Mouse (Mus musculus): ENCODE measurements around the gene Enah. TPM values are rescaled to one million over a fixed set of nuclear protein-coding genes. Genes with fewer than 3 reads are reported as not detected.
A peak's percentile ranks its signal among the peaks of the same experiment; 100 is the strongest.

Enah gene
- total RNA-seq, 1 experiment from 2014 or later, result 64.8 TPM

- no peak for DNase-seq
Measured at GRCm38 (mm10) chr1:182028231-182029210, 8.7 kb upstream of the Enah start.

- no peak for DNase-seq
Measured at GRCm38 (mm10) chr1:182027426-182027979, 7.7 kb upstream of the Enah start.

- no peak for DNase-seq
Measured at GRCm38 (mm10) chr1:182026821-182027220, 7.0 kb upstream of the Enah start.

DNA sequence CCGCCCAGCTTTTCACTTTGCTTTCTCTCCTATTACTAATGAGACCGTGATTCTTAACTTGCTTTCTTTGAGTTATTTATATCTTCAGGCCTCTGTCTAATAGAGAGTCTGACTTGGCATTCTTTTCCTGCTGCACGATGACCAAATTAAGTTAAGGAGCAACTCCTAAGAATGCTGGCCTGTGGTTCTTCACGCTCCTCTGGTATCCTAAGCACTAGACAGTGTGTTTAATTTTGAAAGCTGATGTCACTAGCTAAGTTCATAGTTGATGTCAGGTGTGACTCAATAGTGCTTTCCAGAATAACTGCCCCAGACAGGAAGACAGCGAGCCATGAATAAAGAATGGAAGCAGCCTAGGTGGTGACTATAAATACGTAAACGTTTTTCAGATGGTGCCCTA lies 6.3 kb upstream of the Enah start:
- DNase-seq, result no peak

- DNase-seq, result no peak
Measured at GRCm38 (mm10) chr1:182021691-182022299, 2.0 kb upstream of the Enah start.

- no peak for DNase-seq
Measured at GRCm38 (mm10) chr1:182020831-182021460, 1.2 kb upstream of the Enah start.

- DNase-seq, result no peak
Measured at GRCm38 (mm10) chr1:182019266-182019925, 394 bp downstream of the Enah start.

- peak; percentile 29 for DNase-seq
Measured at GRCm38 (mm10) chr1:182018397-182019265, 1.2 kb downstream of the Enah start.

GRCm38 (mm10) chr1:182005831-182006230 lies 14.0 kb downstream of the Enah start:
- no peak for DNase-seq

- DNase-seq, result no peak
Measured at GRCm38 (mm10) chr1:181998673-181999072, 21.1 kb downstream of the Enah start.

DNA sequence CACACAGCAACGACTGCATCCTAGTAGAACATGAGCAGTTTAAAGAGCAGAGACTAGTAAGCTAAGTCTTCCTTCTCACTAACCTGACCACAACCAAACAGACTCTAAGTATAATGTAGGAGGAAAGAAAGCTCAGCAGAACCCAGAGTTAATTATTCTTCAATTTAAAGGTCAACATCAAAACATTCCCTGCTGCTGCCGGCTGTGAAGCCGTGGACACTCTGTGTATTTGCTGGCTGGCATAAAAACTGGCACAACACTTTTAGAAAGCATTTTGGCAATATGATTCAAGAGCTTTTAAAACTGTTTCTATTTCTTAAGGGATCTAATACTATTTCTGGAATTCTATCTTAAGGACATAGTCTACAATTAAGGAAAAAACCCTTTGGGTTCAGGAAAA lies 22.0 kb downstream of the Enah start:
- DNase-seq, result no peak

- DNase-seq, result no peak
Measured at GRCm38 (mm10) chr1:181993597-181993996, 26.2 kb downstream of the Enah start.

DNA sequence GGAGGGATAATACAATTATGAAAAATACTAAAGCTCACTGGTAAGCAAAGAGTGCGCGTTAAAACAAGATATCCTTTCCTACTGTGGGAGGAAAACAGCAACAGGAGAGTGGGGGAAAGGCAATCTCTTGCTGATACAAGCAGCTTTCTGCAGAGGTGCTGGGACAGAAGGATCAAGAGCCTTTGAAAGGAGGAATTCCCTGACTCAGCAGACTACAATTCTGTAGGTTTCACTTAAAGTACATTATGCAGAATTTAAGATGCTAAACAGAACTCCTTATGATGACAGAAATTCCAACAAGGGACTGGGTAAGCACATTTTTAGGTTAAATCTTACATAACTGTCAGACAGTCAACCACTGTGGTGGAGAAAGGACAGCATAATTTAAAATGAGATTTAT lies 31.4 kb downstream of the Enah start:
- DNase-seq, result no peak

DNA sequence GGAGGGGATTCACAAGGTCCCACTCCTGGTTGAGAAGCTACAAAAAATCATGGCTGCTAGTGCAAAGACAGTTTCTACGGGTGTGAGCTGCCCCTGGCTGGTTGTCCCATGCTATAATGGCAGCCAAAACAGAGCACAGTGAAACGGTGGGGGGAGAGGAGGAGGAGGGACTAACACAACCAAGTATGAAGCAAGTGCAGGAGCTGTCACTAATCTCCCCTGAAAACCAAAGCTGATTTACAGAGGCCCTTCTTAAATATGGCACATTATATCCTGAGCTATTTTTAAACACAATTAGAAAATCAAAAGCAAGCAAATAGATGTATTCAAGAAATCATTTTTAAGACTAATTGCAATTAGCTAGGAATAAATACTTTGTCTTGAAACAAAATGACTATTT lies 32.6 kb downstream of the Enah start:
- no peak for DNase-seq

GRCm38 (mm10) chr1:181985880-181986279 lies 33.9 kb downstream of the Enah start:
- DNase-seq, result no peak

DNA sequence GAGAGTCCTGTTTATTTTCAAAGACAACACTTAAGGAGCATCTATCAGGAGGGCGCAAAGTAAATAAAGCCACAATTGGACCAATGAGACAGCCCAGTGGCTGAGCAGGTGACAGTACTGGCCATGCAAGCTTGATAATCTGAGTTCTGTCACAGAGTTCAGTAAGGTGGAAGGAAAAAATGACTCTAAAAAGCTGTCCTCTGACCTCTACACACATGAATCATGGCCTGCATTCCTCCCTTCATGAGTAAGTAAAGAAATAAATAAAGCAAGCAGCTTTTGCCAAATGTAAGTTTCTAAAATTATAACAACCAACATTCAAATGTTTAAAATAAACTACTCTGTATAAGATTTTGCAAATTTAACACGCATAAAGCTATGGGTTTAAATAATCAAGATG lies 35.0 kb downstream of the Enah start:
- no peak for DNase-seq

DNA sequence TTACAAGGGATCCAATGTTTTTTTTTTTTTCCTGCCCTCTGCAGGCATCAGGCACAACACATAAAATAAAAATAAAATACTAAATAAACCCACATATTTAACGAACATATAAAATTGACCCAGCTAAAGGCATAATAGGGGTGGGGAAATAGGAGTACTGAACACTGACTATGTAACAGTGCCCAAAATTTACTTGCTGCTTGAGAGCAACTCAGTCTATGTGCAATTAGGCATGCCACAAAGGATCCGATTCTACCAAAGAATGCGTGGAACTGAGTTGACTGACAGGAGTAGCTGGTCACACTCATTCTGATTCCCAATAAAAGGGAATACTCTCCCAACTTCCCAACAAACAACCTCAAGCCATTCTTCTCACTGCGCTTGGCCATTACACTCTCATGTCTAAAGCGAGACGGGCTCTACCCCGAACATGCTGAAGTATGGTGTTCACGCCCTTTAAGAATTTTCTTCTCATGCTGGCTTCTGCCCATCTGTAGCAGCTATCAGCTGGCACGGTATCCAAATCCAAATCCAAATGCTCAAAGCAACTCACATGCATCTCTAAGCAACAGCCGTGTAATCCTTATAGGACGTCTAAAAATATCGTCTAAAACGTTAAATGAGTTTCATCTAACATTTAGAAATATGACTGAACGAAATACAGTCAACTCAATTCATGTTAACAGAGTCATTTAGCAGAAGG lies 39.6 kb downstream of the Enah start:
- no peak for DNase-seq

GRCm38 (mm10) chr1:181975510-181975909 lies 44.3 kb downstream of the Enah start:
- no peak for DNase-seq

GRCm38 (mm10) chr1:181974897-181975296 lies 44.9 kb downstream of the Enah start:
- DNase-seq, result no peak

DNA sequence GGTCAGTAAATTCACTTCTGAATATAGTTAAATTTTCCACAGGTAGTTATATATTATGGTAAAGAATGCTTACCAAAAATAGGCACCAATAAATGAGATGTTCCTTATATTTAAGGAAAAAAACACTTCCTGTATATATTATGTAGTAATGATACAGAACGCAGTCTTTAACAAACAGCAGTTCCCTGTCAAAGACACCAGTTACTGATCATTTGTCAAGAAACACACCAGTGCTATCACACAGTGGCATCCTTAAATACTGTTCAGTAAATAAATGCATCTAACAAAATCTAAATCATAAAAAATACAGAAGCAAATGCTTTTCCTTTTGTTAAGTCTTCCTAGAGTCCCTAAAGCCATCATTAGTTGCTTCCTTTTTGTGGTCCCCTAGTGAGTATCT lies 54.5 kb downstream of the Enah start:
- no peak for DNase-seq

GRCm38 (mm10) chr1:181963827-181964226 lies 56.0 kb downstream of the Enah start:
- DNase-seq, result no peak

Data from adrenal gland, postnatal 25 days (tissue).